Mouse (Mus musculus): ENCODE results near the gene Ndufb10. TPM values are rescaled to one million over a fixed set of nuclear protein-coding genes. Genes with fewer than 3 reads are reported as not detected.

Ndufb10 gene
- total and polyA plus RNA-seq, 3 experiments: 916 to 1,269 (median 992) TPM

DNA sequence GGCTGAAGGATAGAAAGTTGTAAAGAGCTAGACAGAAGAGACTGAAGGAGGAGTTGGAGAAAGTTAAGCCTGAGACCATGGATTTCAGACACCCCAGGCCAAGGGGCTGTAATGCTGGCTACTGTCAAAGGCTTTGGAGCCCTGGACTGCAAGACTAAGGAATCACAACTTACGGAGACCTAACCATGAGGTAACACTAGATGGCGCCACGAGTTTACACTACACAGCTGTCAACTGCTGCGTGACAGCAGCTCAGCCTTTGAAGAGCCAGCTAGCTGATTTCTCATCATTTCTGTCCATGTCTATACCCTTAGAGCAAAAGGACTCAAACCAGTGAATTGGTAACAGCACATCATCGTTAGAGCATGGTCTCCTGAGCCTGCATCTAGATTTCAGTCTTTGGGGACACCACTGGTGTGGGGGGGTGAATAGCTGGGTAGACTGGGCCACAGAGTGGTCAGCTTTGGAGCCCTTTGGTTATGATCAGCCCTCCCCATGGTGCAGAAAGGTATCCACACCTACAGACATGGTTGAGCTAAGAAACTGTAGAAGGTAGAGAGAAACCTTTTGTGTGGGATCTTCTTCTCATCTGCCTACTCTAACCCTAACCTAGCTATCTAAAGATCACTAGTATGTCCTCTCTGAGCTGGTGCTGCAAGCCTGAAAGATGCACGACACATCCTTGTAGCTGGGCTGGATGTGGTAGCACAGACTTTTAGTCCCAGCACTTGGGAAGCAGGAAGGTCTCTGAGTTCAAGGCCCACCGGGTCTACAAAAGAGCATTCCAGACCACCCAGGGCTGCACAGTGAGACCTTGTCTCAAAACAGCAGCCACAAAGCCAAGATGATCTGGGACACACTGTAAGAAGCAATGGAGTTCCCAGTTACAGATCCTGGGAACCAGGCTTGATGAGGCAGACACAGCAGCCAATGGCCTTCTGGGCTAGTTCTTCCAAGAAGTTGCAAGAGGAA lies 21.5 kb upstream of the Ndufb10 start:
- 22% methylated on average over 7 of the region's 7 CpGs for WGBS
- H3K27ac ChIP-seq: no peak overlapping the region
- no peak overlapping the region for H3K9ac ChIP-seq (ENCODE audit: low read depth, low read length)
- H3K36me3 ChIP-seq (ENCODE audit: control insufficient read depth, insufficient read depth, low read length): no peaks in the 10 kb centered on the region
- intact Hi-C loops (cut with DNase I): loop anchor here (1.0 to 10.0 kb wide), 3 partner anchors 71 to 269 kb away; partner anchors contain the start of genes Cramp1l and Ift140
- no peaks in the 10 kb centered on the region for H3K79me2 ChIP-seq (replicated peaks; ENCODE audit: control insufficient read depth, insufficient read depth, low read length)
- DNase-seq: peak; percentile 78 to 81
- H3K27me3 ChIP-seq (ENCODE audit: control insufficient read depth, insufficient read depth, low read length): no peaks in the 10 kb centered on the region
- no peaks in the 10 kb centered on the region for H3K4me1 ChIP-seq (ENCODE audit: control insufficient read depth, insufficient read depth, low read length)
- TF ChIP-seq EP300 (IDR thresholded peaks at IDR 0.05; ENCODE audit: insufficient read depth, low read depth, low read length) (peak; percentile 93), CTCF (IDR thresholded peaks at IDR 0.05) (peak; percentile 96), POLR2A (IDR thresholded peaks at IDR 0.05; ENCODE audit: insufficient read depth, low read depth, low read length) (no peak)
- no peak overlapping the region for H3K4me3 ChIP-seq

DNA sequence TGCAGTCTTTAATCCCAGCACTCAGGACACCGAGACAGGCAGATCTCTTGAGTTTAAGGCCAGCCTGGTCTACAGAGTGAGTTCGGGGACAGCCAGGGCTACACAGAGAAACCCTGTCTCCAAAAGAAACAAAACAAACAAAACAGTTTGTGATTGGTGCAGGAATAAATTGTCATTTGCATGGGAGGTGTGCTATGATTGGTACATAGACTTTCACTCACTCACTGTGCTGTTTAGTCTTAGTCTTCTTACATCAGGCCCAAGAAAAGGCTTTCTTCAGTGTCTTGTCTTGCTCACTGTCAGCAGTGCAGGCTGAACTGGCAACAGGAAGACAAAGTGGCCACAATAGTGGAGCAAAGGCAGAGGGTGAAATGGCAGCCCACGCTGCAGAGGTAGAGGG lies 20.1 kb upstream of the Ndufb10 start:
- intact Hi-C loops (cut with DNase I): loop anchor here (10.0 kb wide), 1 partner anchor 270 kb away; the partner anchor contains the start of genes Cramp1l and Ift140
- DNase-seq: no peak
- H3K4me3 ChIP-seq: no peak overlapping the region
- no peaks in the 10 kb centered on the region for H3K79me2 ChIP-seq (replicated peaks; ENCODE audit: control insufficient read depth, insufficient read depth, low read length)
- no peak for TF ChIP-seq EP300 (IDR thresholded peaks at IDR 0.05; ENCODE audit: insufficient read depth, low read depth, low read length)
- no peak for TF ChIP-seq CTCF (IDR thresholded peaks at IDR 0.05)
- no peak for TF ChIP-seq POLR2A (IDR thresholded peaks at IDR 0.05; ENCODE audit: insufficient read depth, low read depth, low read length)
- no peak overlapping the region for H3K9ac ChIP-seq (ENCODE audit: low read depth, low read length)
- no peak overlapping the region for H3K27ac ChIP-seq
- no peaks in the 10 kb centered on the region for H3K27me3 ChIP-seq (ENCODE audit: control insufficient read depth, insufficient read depth, low read length)
- no peaks in the 10 kb centered on the region for H3K4me1 ChIP-seq (ENCODE audit: control insufficient read depth, insufficient read depth, low read length)
- no peaks in the 10 kb centered on the region for H3K36me3 ChIP-seq (ENCODE audit: control insufficient read depth, insufficient read depth, low read length)
- 72% methylated on average over 3 of the region's 3 CpGs for WGBS

DNA sequence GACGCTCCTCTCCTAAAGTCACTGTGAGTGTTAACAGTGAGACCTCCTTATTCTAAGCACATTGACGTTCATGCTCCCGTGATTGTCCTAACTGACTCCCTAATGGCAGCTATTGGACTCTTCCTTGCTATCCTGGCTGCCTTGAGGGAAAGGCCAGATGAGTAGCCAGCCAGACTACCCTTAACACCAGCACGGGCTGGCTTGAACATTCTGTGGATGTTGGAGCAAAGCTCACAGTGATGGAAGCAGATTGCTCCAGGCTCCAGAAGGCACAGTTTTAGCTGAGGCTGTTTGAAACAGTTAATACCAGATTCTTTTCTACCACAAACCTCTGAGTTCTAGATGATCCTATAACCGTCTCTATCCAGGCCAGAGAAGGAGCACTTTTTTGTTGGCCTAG lies 19.6 kb upstream of the Ndufb10 start:
- DNase-seq: no peak
- 67% methylated on average over 5 of the region's 5 CpGs for WGBS
- intact Hi-C loops (cut with DNase I): loop anchor here (10.0 kb wide), 1 partner anchor 271 kb away; the partner anchor contains the start of genes Cramp1l and Ift140
- H3K27ac ChIP-seq: no peak overlapping the region
- no peaks in the 10 kb centered on the region for H3K27me3 ChIP-seq (ENCODE audit: control insufficient read depth, insufficient read depth, low read length)
- no peaks in the 10 kb centered on the region for H3K4me1 ChIP-seq (ENCODE audit: control insufficient read depth, insufficient read depth, low read length)
- no peak overlapping the region for H3K9ac ChIP-seq (ENCODE audit: low read depth, low read length)
- H3K4me3 ChIP-seq: no peak overlapping the region
- TF ChIP-seq POLR2A (IDR thresholded peaks at IDR 0.05; ENCODE audit: insufficient read depth, low read depth, low read length): no peak
- no peak for TF ChIP-seq EP300 (IDR thresholded peaks at IDR 0.05; ENCODE audit: insufficient read depth, low read depth, low read length)
- TF ChIP-seq CTCF (IDR thresholded peaks at IDR 0.05): no peak
- no peaks in the 10 kb centered on the region for H3K36me3 ChIP-seq (ENCODE audit: control insufficient read depth, insufficient read depth, low read length)
- no peaks in the 10 kb centered on the region for H3K79me2 ChIP-seq (replicated peaks; ENCODE audit: control insufficient read depth, insufficient read depth, low read length)

DNA sequence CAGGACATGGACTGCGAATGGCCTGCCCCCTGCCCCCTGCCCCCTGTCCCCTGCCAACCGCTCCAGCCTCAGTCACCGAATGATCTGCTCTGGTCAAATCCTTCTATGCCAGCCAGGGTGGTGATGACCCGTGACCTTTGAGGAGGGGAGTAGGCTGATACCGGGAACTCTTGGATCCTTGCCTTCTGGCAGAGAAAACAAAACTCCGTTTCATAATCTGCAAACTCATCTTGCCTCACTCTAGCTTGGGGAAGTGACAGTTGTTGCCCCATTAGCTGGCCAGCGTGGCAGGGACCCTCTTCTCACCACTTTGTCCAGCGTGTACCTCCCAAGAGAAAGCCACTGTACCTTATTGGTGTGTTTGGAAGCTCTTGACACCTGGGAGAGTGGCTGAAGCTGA lies 18.0 kb upstream of the Ndufb10 start:
- Histone ChIP-seq H3K27me3 (ENCODE audit: control insufficient read depth, insufficient read depth, low read length) (no peaks in the 10 kb centered on the region), H3K4me3 (no peak overlapping the region), H3K4me1 (ENCODE audit: control insufficient read depth, insufficient read depth, low read length) (peaks cover 3% of the 10 kb centered on the region), H3K27ac (no peak overlapping the region), H3K9ac (ENCODE audit: low read depth, low read length) (no peak overlapping the region), H3K36me3 (ENCODE audit: control insufficient read depth, insufficient read depth, low read length) (peaks cover 2% of the 10 kb centered on the region; the same call in 1 of the 2 replicates), H3K79me2 (replicated peaks; ENCODE audit: control insufficient read depth, insufficient read depth, low read length) (no peaks in the 10 kb centered on the region)
- DNase-seq: no peak
- intact Hi-C loops (cut with DNase I): loop anchor here (10.0 kb wide), 1 partner anchor 272 kb away; the partner anchor contains the start of genes Cramp1l and Ift140
- no peak for TF ChIP-seq EP300 (IDR thresholded peaks at IDR 0.05; ENCODE audit: insufficient read depth, low read depth, low read length)
- no peak for TF ChIP-seq POLR2A (IDR thresholded peaks at IDR 0.05; ENCODE audit: insufficient read depth, low read depth, low read length)
- TF ChIP-seq CTCF (IDR thresholded peaks at IDR 0.05): no peak
- WGBS: 62% methylated on average over 8 of the region's 8 CpGs

DNA sequence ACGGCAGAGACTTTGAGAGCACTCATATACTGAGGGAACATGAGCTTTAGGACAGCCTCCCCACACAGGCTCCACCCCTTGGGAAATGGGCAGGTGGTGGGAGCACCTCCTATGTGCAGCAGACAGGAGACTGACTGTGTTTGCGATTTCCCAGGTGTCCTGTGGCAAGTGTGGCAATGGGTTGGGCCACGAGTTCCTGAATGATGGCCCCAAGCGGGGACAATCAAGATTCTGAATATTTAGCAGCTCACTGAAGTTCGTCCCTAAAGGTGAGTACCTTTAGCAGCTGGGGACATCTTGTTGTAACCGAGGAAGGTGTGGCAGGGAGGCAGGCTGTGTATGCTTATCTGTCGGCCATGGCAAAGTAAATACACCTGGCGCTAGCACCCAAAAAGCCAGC lies 15.6 kb upstream of the Ndufb10 start:
- no peak for DNase-seq
- H3K9ac ChIP-seq (ENCODE audit: low read depth, low read length): no peak overlapping the region
- no peaks in the 10 kb centered on the region for H3K79me2 ChIP-seq (replicated peaks; ENCODE audit: control insufficient read depth, insufficient read depth, low read length)
- peaks cover 3% of the 10 kb centered on the region for H3K4me1 ChIP-seq (ENCODE audit: control insufficient read depth, insufficient read depth, low read length)
- H3K27me3 ChIP-seq (ENCODE audit: control insufficient read depth, insufficient read depth, low read length): no peaks in the 10 kb centered on the region
- no peak overlapping the region for H3K27ac ChIP-seq
- intact Hi-C loops (cut with DNase I): loop anchor here (10.0 kb wide), 1 partner anchor 275 kb away; the partner anchor contains the start of genes Cramp1l and Ift140
- TF ChIP-seq EP300 (IDR thresholded peaks at IDR 0.05; ENCODE audit: insufficient read depth, low read depth, low read length) (no peak), CTCF (IDR thresholded peaks at IDR 0.05) (no peak), POLR2A (IDR thresholded peaks at IDR 0.05; ENCODE audit: insufficient read depth, low read depth, low read length) (no peak)
- H3K36me3 ChIP-seq (ENCODE audit: control insufficient read depth, insufficient read depth, low read length): peaks cover 2% of the 10 kb centered on the region; the same call in 1 of the 2 replicates
- H3K4me3 ChIP-seq: no peak overlapping the region
- 85% methylated on average over 8 of the region's 8 CpGs for WGBS
